Mouse (Mus musculus): ENCODE measurements around the gene Akap12.

DNA sequence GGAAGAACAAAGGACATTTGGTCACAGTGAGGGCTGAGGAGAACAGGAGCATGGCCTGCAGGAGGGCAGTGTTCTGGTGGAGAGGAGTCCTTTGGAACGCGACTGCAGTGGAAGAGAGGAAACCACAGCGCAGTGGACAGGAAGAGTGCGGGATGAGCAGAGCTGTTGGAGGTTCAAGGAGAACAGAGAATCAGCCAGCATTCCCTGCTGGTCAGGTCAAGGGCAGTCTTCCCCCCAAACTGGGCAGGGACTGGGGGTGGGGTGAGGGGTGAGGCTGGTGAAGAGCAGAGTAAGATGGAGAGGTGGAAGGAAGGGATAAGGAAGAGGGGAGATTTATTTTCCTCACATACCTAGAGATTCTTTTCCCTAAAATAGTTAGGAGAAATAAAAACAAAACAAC, 107.4 kb downstream of the Akap12 start:
- no peak for TF ChIP-seq CTCF (IDR thresholded peaks at IDR 0.05; ENCODE audit: insufficient read depth, low read depth, low read length)
- no peak for TF ChIP-seq POLR2A (IDR thresholded peaks at IDR 0.05; ENCODE audit: insufficient read depth, low read depth, low read length)

Measured in olfactory bulb, adult 2 months (tissue).